Mouse (Mus musculus) CD4-positive, CD25-positive, alpha-beta regulatory T cell, adult 4 months (primary cell): ENCODE results near the gene Ear1. TPM values are rescaled to one million over a fixed set of nuclear protein-coding genes. Genes with fewer than 3 reads are reported as not detected.
"Not testable (repeated sequence)": the region's sequence is repeated elsewhere in the genome, so short reads cannot be mapped to it uniquely, and the experiment has no call there.

ENCODE experiments used
- ATAC-seq: one replicate; pipeline ENCODE4 v1.8.0; 2017
- polyA plus RNA-seq, 2 experiments: library from polyadenylated mRNA; unstranded; fragments of 100-300 nt; shearing (Covaris generic); gene quantifications; one replicate each; pipeline ENCODE4 v1.2.1; 2017

The Ear1 gene
- polyA plus RNA-seq, 2 experiments from 2014 or later = not detected

DNA sequence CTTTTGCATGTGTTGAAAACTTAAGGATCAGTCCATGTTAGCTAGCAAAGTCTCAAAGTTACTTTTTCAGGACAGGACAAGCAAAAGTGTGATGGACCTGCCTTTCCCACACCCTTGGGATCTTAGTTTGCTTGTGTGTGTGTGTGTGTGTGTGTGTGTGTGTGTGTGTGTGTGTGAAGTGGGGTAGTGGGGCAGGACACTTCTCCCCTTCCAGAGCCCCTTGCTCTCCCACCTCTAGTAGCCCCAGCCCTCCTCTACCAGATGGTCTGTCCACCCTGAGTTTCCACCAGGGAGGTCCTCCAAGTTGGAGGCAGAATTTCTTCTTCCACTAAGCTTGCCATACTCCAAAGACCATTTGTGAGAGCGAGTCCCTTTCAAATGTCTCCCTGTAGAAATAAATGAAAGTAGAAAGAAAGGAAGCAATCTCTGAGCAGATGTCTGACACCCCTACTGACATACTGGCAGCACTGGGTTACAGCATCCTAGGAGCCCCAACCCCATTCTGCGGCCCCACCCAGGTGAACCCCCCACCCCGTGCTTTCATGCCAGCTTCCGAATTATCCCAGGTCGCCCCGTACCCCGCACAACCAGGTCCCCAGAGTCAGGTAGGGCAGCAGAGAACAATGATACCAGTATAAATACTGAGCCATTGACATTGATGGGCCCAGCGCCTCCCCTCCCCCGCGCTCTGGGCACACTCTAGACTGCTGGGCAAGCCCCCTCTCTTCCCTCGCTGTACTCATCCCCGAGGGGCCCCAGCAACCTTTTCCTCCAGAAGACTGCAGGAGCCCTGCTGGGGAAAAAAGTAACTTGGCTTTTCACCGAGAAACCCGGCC lies 79.0 kb downstream of the Ear1 start:
- no peak for ATAC-seq

DNA sequence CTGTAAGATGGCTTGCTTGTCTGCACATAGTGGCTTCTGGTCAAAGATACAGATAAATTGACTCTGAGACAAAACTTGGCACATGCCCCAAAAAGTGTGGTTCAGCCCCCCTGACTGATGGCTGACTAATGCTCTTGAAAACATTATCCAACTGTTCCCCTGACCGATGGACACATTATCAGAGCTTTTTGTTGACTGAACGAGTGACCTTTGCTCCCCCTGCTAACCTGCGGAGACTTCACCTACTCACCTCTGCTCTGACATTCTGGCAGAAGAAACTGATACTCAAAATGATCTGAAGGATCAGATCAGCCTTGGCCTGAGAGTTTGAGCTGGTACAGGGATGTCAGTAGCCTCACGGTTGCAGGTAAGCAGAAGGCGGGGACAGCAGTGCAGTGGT lies 81.5 kb downstream of the Ear1 start:
- ATAC-seq = not testable (repeated sequence)

DNA sequence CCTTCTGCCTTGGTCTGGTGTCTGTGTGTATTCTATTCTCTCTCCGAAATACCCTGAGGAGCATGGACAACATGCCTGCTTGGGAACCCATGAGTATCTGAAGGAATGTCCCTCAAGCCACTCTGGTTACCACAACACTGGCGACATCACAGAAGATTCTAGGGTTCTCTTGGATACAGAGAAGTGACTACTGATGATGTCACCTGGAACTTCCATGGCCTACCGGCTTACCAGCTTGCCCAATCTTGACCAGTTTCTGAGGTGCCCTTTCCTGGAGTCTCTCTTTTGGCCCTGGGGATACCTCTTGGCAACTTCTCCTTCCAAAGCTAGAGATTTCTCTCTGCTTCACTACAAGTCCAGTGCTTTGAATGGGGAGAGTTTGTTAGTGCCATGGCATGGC lies 90.7 kb downstream of the Ear1 start, which contains the start of gene Gm8180:
TSS of gene Gm8180 (minus strand) at position 101 of the 400 bp plus-strand sequence.
- not testable (repeated sequence) for ATAC-seq

Other genes with a start within 250 kb of the Ear1 start
- gene Gm8165, start 198.3 kb downstream of the Ear1 start, polyA plus RNA-seq = not detected
- 1 to 10 TPM in 1 of 2 experiments, under 1 TPM in 1; 0.68 to 3.3 TPM for gene Gm7324, start 177.7 kb downstream of the Ear1 start, polyA plus RNA-seq
- gene Gm16506, start 148.0 kb downstream of the Ear1 start, polyA plus RNA-seq = not detected
- gene Gm6526, start 127.7 kb downstream of the Ear1 start, polyA plus RNA-seq = not detected
- not detected for gene Gm8180, start 90.8 kb downstream of the Ear1 start, polyA plus RNA-seq
- not detected for gene Ear10, start 48.0 kb upstream of the Ear1 start, polyA plus RNA-seq
- gene Gm8113, start 49.9 kb upstream of the Ear1 start, polyA plus RNA-seq = under 1 TPM in 1 of 2 experiments, not detected in 1; 0.15 TPM
- gene Ang5, start 81.6 kb upstream of the Ear1 start, polyA plus RNA-seq = not detected
- gene Ang6, start 126.8 kb upstream of the Ear1 start, polyA plus RNA-seq = not detected
- 1 to 10 TPM in 1 of 2 experiments, not detected in 1; 1.4 TPM for gene Ear2, start 227.1 kb upstream of the Ear1 start, polyA plus RNA-seq
- gene Gm3327, start 248.3 kb upstream of the Ear1 start, polyA plus RNA-seq = not detected